Mouse (Mus musculus): ENCODE data around the gene Tmco1.
"Not testable (repeated sequence)": the region's sequence is repeated elsewhere in the genome, so short reads cannot be mapped to it uniquely, and the experiment has no call there.

Gene Tmco1

DNA sequence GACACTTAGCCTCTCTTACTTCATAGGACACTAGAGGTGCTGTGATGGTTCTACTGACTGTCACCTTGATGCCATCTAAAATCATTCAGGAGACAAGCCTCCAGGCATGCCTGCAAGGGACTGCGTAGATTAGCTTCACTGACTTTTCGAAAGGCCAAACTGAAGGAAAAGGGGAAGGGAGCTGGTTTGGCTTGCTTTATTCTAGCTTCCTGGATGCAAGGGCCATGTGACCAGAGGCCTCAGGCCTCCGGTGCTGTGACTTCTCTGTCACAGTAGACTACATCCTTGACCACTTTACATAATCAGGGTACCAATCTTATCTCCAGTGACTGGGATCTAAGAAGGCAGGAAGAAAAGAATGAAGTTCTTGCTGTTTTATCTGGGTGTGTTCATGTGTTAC lies 28.2 kb downstream of the Tmco1 start:
- no peak for DNase-seq (ENCODE audit: low read depth, low spot score)

DNA sequence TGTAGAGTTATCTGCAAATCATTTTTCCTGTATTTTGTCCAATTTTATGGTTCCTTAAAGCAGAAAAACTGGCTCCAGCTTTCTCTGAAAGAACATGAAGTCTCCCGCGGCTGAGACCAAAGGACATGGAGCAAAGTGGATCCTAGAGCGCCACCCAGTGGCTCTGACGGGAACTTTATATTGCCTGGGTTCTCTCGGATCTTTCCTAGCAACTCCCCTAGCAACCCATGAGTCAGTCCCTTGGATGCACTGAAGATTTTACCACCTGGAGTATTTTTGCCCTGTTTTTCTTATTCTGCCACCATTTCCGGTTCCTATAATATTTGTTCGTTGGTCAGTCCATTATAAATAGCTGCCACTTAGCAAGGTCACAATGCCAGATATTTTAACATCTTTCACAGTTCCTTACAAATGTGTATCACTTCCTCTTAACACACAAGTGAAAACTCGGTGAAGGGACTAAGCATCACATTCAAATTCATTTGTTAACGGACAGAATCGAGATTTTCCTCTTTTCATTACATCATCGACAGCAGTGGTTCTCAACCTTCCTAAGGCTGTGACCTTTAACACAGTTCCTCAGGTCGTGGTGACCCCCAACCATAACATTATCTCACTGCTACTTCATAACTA lies 29.4 kb downstream of the Tmco1 start:
- peak; percentile 77 for DNase-seq (ENCODE audit: low read depth, low spot score)

- DNase-seq (ENCODE audit: low read depth, low spot score), result no peak
Measured at GRCm38 (mm10) chr1:167339177-167339781, 31.1 kb downstream of the Tmco1 start.

GRCm38 (mm10) chr1:167340111-167340787 lies 32.1 kb downstream of the Tmco1 start:
- no peak for DNase-seq (ENCODE audit: low read depth, low spot score)

- DNase-seq (ENCODE audit: low read depth, low spot score), result peak; percentile 46
Measured at GRCm38 (mm10) chr1:167340910-167341528, 32.8 kb downstream of the Tmco1 start.

GRCm38 (mm10) chr1:167342831-167343230 lies 34.7 kb downstream of the Tmco1 start:
- DNase-seq (ENCODE audit: low read depth, low spot score), result no peak

DNA sequence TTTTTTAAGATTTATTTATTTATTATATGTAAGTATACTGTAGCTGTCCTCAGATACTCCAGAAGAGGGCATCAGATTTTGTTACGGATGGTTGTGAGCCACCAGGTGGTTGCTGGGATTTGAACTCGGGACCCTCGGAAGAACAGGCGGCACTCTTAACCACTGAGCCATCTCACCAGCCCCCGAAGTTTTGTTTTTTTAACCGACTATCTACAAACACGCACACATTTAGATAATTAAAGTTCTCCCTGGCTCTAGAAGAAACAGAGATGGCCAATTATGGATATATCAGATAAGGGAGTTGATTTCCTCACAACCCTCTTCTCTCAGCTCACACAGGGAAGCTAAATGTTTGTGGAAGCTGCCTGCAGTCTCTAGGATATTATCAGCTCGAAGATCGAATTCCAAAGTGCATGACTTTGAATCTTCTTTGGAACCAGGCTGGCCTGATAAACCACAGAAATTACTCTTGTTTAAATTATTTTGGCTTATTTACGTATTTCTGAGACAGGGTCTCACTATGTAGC lies 37.9 kb downstream of the Tmco1 start:
- DNase-seq (ENCODE audit: low read depth, low spot score), result not testable (repeated sequence)

DNA sequence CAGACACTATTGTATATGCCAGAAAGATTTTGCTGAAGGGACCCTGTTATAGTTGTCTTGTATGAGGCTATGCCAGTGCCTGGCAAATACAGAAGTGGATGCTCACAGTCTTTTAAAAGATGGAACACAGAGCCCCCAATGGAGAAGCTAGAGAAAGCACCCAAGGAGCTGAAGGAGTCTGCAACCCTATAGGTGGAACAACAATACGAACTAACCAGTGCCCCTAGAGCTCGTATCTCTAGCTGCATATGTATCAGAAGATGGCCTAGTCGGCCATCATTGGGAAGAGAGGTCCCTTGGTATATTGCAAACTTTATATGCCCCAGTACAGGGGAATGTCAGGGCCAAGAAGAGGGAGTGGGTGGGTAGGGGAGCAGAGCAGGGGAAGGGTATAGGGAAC lies 41.0 kb downstream of the Tmco1 start:
- not testable (repeated sequence) for DNase-seq (ENCODE audit: low read depth, low spot score)

DNA sequence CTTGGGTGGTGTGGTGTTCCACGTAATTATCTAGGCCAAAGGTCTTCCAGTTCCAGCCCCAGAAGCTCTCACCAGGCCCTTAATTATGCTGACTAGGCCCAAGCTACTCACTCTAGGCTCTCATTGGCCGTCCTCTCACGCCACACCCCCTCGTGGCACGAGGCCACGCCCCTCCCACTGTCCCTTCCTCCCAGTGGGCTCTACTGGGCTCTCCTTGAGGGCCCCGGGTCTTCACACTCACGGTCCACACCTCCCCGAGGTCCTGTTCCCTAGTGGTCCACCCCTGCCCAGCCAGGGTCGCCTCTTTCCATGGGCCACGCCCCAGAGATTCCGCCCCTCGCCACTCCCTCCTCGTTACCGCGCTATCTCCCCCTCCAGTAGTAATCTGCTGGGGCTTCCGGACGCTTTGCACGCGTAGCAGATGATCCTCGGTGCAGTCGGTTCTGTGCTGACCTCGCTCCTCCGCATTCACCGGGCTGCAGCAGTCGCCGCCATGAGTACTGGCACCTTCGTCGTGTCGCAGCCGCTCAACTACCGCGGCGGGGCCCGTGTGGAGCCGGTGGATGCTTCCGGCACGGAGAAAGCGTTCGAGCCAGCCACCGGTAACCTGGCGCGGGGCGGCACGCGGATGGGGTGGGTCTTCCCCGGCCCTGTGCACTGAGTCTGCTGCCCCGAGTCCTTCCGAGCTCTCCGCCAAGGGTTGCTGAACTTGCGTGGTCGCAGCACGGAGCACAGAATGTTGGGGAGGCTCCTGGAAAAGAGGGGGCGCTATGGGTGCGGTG lies 41.8 kb downstream of the Tmco1 start, which contains the start of gene Aldh9a1:
Gene Aldh9a1, plus strand, starts transcription at position 177 of the 782 bp plus-strand sequence.
- peak; percentile 85 for DNase-seq (ENCODE audit: low read depth, low spot score)

GRCm38 (mm10) chr1:167350597-167351415 lies 42.6 kb downstream of the Tmco1 start:
- no peak for DNase-seq (ENCODE audit: low read depth, low spot score)

DNA sequence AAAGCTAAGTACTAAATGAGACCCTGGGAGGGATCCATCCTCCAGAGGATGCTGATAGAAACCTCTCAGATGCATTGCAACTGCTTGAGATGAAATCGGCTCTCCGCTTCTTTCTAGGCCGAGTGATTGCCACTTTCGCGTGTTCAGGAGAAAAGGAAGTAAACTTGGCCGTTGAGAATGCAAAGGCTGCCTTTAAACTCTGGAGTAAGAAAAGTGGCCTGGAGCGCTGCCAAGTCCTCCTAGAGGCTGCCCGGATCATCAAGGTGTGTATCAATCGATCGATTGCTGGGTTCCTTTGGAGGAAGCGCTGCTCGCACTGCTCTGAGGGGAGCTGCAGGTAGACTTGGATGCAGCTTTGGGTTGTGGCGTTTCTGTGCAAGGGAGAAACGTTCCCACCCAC lies 44.2 kb downstream of the Tmco1 start:
- DNase-seq (ENCODE audit: low read depth, low spot score), result no peak

- no peak for DNase-seq (ENCODE audit: low read depth, low spot score)
Measured at GRCm38 (mm10) chr1:167357387-167357786, 49.2 kb downstream of the Tmco1 start.

DNA sequence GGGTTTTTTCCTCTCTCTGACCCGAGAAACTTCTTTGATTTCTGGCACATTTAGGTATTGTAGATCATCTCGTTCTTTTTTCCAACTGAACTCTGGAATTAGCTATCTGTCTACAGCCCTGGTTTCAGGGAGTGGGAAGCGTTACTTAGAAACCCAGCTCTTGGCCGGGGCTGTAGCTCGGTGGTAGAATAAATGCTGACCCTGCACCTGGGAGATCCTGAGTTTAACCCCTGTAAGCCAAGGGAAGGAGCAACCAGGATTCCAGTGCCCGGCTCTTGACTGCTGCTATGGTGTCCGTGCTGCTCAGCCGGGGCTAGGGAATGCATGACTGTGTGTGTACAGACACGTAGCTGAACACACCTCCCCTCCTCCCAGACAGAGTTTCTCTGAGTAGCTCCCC lies 50.6 kb downstream of the Tmco1 start:
- DNase-seq (ENCODE audit: low read depth, low spot score), result no peak

DNA sequence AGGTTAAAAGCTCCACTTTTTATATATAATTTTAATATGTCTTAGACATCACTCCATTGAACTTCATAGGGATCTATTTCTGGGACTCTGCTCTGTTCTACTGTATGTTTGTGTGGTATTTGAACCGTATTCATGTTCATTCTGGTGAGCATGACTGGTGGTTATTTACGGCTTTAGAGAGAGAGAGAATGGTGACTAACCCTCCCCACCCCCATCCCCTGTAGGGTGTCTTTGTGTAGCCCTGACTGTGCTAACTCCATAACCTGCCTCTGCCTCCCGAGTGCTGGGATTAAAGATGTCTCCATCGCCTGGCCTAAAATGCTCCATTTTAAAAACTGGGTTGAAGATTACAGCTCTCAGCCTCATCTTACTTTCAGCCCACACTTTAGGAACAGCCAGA lies 52.1 kb downstream of the Tmco1 start:
- DNase-seq (ENCODE audit: low read depth, low spot score), result no peak

DNA sequence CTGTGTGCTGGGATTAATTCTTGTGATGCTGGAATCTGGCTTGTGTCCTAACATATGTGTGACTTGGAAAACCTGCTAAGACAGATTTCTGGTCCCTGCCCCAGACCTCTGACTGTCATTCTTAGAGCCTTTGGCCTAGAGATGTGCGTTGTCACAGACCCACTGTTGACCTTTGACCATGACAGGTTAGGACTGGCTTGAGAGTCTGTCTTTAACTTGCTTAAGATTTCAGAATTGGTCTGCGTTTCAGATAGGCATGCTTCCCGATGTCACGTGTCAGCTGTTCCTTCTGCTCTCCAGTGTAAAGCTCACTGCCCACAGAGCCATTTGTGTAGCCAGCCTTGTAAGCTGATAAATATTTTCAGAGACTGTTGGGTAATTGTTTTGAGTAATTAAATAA lies 54.6 kb downstream of the Tmco1 start:
- DNase-seq (ENCODE audit: low read depth, low spot score), result no peak

GRCm38 (mm10) chr1:167363322-167363721 lies 55.1 kb downstream of the Tmco1 start:
- no peak for DNase-seq (ENCODE audit: low read depth, low spot score)

- DNase-seq (ENCODE audit: low read depth, low spot score), result no peak
Measured at GRCm38 (mm10) chr1:167365808-167366207, 57.6 kb downstream of the Tmco1 start.

- DNase-seq (ENCODE audit: low read depth, low spot score), result no peak
Measured at GRCm38 (mm10) chr1:167366621-167367020, 58.4 kb downstream of the Tmco1 start.

DNA sequence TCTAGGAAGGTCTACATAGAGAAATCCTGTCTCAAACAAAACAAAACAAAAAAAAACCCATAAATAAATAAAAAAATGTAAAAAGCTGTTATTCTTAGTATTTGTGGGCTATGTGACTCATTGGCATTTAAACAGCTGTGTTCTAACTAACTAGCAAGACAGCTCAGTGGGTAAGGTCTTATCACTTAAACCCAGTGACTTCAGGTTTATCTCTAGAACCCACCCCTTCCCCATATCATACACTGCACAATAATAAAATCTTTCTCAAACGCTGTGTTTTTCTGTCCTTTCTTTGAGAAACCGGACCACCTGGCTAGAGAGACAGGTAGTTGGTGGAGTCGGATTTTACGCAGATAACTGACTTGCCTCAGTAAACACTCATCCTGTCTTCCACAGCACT lies 59.8 kb downstream of the Tmco1 start:
- no peak for DNase-seq (ENCODE audit: low read depth, low spot score)

DNA sequence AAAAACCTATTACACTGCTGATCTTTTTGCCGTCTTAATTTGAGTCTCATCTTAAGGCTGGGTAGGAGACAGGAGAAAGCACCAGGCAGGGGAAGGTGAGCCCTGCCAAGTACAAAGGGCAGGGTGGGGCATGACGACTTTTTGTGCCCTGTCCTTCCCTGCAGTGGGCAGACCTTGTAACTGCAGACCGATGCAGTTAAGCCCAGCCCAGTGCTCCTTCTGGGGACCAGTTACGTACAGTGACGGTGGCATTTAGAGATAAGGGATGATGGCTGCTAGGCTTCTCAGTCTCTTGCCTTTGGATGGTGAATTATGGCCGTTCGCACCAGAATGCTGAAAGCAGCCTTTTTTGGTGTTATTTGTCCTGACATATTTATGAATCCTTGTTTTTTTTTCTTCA lies 60.3 kb downstream of the Tmco1 start:
- peak; percentile 66 for DNase-seq (ENCODE audit: low read depth, low spot score)

DNA sequence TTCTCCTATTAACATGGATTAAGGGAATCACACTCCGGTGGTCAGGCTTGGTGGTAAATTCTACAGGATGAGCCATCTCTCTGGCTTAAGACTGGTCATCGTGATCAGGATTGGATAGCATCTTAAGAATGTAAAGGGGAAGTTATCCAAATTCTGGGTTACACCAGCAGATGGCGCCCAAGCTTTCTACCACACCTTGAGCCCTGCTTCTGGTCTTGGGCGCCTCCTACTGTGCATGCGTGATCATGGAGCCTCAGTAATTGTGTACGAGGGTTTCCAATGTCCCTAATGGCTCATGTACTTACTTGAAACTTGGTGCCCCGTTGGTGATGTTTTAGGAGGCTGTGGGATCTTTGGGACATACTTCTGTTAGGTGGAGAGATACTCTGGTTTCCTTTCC lies 61.7 kb downstream of the Tmco1 start:
- DNase-seq (ENCODE audit: low read depth, low spot score), result peak; percentile 94

All from c-Kit-negative CD71-positive TER-119-positive erythroid progenitor cells, embryonic 14.5 days (primary cell).